8 mouse cellular contexts compared by ENCODE assay signal in genomic region chr10:89443623-89444151, GRCm38 (mm10). TPM values are rescaled to one million over a fixed set of nuclear protein-coding genes. Genes with fewer than 3 reads are reported as not detected.
DNase-seq lines count a peak whose midpoint lies in the region; ATAC-seq lines count a peak whose summit lies in the region.

Gas2l3 (minus strand) TSS chr10:89443967.

- peak; percentile 87 for ATAC-seq in megakaryocyte, adult 5-6 weeks (ENCODE audit: poor library complexity, severe bottlenecking)

- peak; percentile 89 to 94 for DNase-seq in adrenal gland, adult (ENCODE audit: inconsistent age in 2 of 2, low spot score in 1 of 2)
- peak; percentile 94 for DNase-seq in embryo, embryonic 10 days (ENCODE audit: low spot score)
- DNase-seq in gastrocnemius, postnatal 10 days = peak; percentile 84
- DNase-seq in induced T-regulatory cell, adult 2 months (ENCODE audit: low read depth) = peak; percentile 92
- DNase-seq in left cerebral cortex, adult 8-10 months (ENCODE audit: low spot score in 2 of 2) = peak; percentile 66 to 67
- DNase-seq in right cerebral cortex, adult 18-20 months = peak; percentile 83
- peak; percentile 77 for DNase-seq in urinary bladder, adult 2 months (ENCODE audit: low spot score)

RNA-seq across cellular contexts. Expression of gene Gas2l3, which starts in this region (rescaled TPM):
- 10 to 100 TPM in 1 of 2 experiments, 1 to 10 TPM in 1; 10.0 to 13.8 TPM for total RNA-seq in gastrocnemius, postnatal 10 days (2021)
- 1 to 10 TPM; 2.1 to 5.1 (median 3.7) TPM for total RNA-seq in left cerebral cortex, adult 8-10 months (2022)
- 24.4 and 26.2 TPM in 2 replicates for total RNA-seq in megakaryocyte, adult 5-6 weeks (2015)
- 31.9 and 41.4 TPM in 2 replicates for total RNA-seq in megakaryocyte, adult 5-6 weeks (2017)
- polyA plus RNA-seq in urinary bladder, adult 2 months (2012; rRNA removed) = 3.5 and 3.6 TPM in 2 replicates

Comparison
In these comparisons a context has a peak if more than half of its experiments do, and no peak if none do; other contexts are left out.
1. Peak in every context shown above with its lines: DNase-seq and ATAC-seq.